Mouse (Mus musculus): ENCODE data around the gene Tnfaip8l3.

- no peak for TF ChIP-seq GATA1 (IDR thresholded peaks at IDR 0.05; ENCODE audit: borderline replicate concordance, low read length)
- TF ChIP-seq FLI1 (IDR thresholded peaks at IDR 0.05; ENCODE audit: low read length), result no peak
Observed at GRCm38 (mm10) chr9:54073688-54074087, 5.5 kb upstream of the Tnfaip8l3 start.

Data from megakaryocyte, embryonic 14.5 days (primary cell).